Mouse (Mus musculus): Measurements from ENCODE around the gene Anks6.

Anks6 gene

DNA sequence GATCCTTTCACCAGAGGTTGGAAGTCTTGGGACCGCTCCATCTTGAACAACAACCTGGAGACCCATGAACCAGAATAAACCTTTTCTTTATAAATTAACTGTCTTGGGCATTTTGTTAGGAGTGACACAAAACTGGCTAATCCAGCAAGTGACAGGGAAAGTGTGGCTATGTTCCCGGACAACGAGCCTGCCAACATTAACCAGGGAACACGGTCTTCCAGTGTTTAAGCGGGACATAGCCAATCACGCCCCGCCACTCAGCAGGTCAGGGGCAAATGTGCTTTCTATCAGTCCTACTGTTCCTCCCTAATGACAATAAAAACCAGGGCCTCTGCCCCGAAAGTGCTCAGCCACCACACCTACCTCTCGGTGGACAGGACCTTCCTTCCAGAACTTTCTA, 13.4 kb downstream of the Anks6 start:
- DNase-seq: no peak

DNA sequence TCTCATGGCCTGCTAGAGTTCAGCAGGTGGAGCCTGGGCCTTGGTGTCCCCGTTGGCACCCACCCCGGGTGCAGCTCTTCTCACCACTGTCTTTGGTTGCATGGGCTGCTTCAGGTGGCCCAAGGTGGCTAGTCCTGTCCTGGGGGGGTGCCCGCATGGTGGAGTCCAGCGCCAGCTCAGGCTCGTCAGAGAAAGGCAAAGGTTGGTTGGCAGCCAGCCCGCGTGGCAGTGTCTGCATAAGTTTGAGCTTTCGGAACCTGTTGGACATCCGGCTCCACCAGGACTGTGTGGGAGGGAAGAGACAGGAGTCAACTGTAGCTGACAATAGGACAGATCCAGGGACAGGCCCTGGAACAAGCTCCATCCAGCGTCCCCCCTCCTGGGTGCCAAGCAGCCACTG, 17.6 kb downstream of the Anks6 start:
- DNase-seq: no peak

DNA sequence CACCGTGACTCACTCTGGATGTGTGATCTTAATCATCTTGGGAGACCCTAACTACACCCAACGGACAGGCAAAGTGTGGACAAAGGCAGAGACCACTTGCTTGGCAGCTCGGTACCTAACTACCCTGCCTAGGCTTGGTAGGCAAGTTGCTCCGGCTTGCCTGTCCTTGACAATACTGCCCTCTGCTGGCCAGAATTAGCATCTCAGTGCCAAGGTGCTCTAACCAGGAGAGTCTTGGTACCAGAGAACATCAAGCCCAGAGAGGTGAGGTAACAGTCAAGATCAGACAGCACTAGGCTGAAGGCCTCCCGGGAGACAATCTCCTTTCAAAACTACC, 19.9 kb downstream of the Anks6 start:
- peak; percentile 89 to 93 for DNase-seq

DNA sequence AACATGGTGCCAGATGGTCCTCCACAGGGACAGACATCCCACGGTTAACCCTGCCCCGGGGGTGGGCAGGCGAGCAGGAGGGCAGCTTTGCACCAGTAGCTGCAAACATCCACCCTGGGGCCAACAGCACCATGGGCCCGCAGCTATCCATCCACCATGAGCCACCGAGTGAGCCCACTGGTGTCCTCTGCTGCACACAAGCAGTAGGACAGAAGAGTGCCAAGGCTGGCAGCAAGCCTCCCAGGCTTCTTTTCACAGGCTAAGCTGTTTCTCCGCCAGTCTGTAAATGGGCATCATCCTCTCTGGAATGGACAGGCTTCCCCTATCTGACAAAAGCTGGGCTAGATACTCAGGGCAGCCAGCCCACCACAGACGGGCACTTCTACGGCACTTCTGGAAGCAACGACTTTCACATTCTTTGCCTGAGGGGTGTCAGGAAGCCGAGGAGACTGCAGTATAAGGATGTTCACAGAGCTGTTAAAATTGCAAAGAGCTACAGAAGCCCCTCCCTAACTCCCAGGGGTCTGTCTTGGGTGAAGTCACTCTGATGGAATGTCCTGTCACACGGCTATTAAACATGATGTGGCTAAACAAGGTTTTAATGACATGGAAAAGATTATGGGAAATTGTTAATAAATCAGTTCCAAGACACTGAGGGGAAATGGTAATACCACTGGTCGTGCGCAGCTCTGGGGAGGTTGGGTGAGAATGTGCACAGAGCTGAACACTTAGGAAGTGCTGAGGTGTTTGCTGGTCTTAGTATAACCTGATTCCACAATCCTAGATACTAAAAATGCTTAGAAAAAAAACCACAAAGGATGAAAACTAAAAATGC, 20.5 kb downstream of the Anks6 start:
- peak; percentile 53 to 56 for DNase-seq

DNA sequence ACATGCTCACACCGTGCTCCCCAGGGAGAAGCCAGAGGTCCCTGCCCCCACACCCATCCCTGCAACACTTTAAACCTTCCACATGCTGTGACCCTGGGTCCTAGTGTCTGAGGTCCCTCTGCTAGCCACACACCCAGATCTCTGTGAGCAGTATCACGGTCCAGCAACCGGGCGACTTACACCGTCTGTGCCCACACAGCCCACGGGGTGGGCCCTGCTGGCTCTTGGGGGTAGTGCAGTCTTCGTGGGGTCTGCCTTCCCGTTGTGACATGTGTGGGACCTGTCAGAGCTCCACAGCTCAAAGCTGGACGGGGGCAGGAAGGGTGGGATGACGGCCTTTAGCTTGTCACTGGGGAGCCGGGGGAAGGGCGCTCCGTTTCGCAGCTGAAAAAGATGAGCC, 21.7 kb downstream of the Anks6 start:
- DNase-seq: no peak

DNA sequence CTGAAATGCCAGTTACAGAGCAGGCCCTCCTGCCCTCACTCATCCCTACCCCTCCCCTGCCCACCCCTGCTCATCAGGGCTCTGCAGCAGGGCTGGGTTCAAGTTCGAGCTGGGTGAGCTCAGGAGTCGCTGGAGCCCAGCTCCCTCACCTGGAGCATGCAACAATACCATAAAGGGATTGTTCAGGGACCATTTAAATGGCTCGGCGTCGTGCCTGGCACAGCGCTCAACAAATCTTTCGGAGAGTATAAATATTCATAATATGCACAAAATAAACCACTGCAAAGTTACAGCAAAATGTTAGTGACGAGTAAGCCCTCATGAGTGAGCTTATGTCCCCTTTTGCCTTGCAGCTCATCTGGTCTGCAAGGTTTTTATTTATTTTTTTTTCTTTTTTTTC, 25.1 kb downstream of the Anks6 start:
- no peak for DNase-seq

DNA sequence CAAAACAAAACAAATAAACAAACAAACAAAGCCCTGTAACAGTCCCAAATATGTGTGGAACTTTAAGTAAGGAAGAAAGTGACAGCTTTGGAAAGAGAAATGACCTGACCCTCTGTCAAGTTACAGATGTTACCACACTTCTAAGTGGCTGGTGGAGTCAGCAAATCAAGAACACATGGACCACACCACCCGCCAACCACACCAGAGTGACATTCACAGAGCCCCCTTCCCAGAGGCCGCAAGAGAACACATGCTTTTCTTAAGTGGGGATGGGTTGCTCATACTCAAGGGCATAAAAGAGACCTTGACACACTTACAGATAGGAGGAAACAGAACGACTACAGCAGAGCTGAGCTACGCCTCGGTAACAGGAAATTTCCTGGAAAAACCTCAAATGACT, 28.4 kb downstream of the Anks6 start:
- DNase-seq: no peak

DNA sequence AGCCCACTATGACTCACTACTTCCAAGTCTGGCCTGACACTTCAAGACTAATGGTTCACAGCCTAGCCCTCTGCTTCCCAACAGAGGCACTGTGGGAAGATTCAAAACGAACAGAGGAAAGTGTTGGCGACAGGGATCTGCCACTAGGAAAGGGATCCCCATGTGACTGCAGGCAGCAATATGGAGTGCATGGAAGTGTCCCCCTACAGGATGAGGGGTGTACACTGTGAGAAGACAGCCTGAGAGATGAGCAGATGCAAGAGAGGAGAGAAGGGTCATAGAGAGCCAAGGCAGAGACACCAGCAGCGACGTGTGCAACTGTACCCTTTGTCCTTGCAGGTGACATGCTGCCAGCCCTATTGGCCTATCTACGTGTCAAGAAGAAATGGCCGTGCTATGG, 33.3 kb downstream of the Anks6 start:
- DNase-seq: no peak

DNA sequence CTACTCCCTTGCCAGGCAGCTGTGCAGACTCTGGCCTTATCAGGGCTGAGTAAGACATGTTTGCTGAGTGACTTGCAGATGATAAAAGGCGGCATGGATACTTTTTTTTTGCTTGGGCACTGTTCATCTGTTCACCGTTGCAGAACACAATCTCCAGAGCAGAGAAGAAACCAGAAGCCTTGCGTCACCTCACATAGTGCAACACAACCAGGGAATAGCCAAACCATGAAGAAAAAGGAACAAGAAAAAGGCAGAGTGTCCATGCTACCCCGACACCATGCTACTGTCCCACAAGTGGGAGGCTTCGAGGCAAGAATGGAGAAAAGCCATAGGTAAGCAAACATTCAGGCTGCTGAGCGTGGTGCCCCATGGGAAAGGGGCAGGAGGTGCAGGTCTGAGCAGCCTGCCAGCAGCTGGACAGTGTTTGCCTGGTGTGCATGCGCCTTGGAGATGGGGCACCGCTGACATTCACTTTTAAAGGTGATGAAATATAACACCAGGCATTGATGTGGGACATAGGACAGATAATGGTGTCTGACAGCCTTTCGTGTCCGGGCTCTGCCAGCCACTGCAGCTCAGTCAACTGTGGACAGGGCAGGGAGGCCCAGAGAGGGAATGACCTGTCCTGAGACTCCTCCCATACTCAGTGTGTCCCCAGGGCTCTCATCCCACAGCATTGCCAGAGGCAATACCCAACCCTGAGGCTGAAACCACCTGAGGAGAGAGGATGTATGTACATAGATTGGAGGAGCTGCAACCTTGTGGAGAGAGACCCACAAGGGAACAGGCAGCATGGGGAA, 34.2 kb downstream of the Anks6 start:
- DNase-seq: no peak

DNA sequence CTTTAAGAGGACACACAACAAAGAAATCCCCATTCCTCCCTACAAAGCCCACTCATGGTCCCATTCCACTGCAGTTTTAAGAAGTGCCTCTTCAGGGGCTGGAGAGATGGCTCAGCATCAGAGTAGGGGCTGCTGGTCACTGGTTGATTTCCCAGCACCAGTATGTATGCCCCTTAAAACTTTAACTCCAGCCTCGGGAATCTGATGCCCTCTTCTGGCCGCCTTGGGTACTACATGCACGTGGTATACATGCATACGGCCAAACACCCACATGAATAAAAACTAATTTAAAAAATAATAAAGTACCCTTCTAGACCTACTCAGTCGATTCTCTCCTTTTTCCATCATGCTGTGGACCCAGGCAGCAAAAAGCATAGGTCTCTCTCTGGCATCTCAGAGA, 36.7 kb downstream of the Anks6 start:
- DNase-seq: peak; percentile 74 to 82

DNA sequence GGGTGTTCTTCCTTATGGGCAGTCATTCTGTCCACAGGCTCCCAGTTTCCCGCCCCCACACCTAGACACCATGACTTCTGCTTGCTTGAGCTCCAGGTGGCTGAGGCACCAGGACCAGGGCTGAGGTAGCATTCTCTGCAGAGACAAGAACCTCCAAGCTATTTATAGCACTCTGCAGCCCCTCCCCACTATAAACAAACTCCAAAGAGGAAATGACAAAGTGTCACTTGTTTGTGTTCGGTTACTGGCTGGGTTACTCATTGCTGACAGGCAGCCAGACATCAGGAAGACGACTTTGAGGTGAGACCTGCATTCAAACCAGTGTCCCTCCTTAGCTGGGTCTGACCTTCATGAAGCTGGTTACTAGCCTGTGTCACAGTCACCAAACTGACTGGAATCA, 42.1 kb downstream of the Anks6 start:
- no peak for DNase-seq

DNA sequence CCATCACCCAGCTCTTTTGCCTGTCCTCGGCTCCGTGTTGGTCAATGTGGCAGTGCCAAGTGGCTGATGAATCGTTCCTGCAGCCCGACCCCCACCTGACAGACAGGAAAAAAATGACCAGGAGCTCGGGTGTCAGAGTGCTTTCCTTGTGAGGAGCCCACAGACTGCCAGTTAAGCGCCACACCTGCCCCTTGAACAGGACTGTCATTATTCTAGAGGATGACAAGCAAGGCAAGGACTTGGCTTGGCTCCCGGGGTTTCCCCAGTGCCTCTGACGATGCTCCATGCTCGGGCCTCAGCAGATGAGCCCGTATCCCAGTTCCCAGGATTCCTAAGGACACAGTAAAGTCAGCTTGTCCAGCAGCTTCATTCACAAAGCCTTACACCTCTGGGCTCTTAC, 44.8 kb downstream of the Anks6 start:
- DNase-seq: peak; percentile 28 to 44

DNA sequence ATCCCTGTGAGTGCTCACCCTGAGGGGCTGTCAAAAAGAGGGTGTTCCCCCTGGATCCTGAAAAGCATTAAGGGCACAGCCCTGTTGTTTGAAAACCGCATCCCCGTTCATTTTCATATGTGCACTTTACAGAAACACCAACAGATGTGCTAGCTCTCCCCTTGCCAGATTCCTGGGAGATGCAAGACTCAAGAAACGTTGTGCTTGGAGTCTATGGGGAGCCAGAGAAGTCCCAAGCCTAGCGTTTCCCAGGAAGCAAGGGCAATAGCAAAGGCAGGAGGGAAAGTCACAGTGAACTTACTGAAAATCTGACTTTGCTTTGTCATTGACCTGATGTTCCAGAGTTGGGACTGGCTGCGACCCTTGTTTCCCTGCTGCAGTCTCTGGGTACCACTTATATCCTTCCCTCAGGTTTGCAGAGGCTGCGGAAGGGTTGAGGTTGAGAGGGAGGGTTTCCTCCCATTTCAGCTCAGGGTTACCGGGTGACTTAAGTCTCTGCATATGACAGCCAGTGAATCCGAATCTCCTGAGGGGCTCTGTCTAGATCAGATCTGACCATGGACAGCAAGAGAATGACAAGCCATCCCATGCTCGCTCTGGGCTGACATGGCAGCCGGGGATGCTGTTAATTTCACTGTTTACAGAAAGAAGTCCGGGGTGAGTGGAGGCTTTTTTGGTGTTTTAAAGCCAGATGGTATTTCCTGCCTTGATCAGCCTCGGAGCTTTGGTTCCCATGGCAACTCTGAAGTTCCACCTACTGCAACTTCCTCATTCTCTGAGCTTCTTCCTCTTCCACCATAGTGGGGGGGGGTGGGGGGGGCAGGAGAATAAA, 46.6 kb downstream of the Anks6 start:
- no peak for DNase-seq

DNA sequence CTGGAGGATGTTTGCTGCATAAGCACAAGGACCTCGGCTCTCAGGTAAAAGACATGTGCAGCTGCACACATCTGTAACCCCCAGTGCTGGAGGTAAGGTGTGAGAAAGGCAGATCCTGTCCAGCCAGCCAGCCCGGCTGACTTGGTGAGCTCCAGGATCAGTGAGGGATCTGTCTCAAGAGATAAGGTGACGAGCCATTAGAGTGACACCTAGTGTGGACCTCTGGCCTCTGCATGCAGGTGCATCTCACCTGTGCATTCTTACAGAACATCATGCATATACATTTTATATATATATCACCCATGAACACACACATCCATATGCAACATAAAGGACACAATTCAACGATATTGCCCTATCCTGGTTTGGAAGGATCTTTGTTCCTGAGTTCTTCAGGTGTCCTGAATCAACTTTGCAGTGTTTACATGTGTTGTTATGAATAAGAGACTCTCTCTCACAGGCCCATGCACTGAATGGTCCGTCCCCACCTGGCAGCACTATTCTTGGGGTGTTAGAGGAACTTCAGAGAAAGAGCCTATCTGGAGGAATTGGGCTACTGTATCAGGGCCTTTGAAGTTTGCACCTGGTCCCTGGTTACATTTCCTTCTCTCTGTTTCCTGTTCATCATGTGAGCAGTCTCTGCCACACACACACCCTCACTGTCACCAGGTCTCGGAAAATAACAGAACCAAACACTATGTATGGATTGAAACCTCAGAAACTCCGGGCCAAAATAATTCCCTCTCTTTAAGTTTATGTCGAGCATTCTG, 56.4 kb downstream of the Anks6 start:
- DNase-seq: peak in 1 of 2 experiments; percentile 37

DNA sequence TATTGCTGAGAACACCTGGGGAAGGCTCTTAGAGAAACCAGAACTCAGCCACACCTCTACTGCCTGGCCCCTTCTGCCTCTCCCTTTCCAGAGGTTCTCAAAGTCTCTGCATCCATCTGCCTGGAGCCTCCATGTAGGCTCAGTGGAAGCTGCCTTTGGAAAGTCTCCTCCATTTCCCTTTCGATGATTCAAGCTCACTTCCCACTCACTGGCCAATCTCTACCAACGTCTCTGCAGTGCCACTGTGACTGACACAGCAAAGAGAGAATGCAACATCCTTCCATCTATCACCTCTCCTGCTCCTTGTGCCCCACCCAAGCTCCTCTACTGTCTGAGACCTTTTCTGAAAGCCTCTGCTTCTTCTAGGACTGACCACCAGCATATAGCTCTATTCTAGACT, 59.3 kb downstream of the Anks6 start:
- no peak for DNase-seq

DNA sequence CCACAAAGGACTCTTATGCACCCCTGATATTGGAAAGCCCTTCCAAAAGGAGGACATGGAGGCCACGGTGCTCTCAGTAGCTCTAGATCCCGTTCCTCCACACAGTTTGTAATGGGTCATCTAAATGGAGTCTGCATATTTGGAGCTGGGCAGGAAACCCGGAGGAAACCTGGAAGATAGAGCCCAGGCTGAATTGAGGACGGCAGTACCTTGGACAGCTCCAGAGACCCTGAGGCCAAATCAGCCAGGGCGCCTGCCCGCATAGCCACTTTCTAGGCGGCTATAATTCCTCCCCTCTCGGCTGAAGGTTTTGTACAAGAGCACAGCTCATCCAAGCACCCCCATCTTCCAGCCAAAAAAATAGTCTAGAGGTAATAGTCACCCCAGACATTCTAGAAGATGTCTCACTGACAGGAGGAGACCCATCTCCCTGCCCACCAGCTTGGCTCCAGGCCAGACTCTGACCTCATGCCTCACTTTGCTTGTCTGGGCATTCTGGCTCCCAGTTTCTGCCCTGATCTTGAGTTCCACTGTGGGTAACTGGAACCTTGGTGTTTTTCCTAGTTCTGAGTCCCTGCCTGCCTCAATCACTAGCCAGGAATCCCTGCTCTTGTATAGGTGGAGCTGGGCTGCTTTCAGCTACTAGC, 64.3 kb downstream of the Anks6 start:
- DNase-seq: no peak

DNA sequence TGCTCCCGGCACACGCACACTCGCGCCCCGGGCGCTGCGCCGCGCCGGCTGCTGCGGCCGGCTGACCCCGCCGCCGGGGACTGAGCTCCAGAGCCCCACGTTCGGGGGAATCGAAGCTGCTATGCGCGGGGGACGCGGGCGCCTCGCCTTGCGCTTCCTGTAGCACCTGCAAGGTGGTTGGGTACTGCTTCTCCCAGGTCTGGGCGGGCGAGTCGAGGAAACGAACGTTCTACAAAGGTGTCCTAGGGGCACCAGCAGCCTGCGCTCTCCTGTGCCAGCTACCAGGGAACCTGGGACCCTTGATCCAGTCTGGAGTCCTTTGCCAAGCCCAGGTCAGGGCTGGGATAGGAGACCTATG, 65.3 kb downstream of the Anks6 start:
- DNase-seq: no peak

DNA sequence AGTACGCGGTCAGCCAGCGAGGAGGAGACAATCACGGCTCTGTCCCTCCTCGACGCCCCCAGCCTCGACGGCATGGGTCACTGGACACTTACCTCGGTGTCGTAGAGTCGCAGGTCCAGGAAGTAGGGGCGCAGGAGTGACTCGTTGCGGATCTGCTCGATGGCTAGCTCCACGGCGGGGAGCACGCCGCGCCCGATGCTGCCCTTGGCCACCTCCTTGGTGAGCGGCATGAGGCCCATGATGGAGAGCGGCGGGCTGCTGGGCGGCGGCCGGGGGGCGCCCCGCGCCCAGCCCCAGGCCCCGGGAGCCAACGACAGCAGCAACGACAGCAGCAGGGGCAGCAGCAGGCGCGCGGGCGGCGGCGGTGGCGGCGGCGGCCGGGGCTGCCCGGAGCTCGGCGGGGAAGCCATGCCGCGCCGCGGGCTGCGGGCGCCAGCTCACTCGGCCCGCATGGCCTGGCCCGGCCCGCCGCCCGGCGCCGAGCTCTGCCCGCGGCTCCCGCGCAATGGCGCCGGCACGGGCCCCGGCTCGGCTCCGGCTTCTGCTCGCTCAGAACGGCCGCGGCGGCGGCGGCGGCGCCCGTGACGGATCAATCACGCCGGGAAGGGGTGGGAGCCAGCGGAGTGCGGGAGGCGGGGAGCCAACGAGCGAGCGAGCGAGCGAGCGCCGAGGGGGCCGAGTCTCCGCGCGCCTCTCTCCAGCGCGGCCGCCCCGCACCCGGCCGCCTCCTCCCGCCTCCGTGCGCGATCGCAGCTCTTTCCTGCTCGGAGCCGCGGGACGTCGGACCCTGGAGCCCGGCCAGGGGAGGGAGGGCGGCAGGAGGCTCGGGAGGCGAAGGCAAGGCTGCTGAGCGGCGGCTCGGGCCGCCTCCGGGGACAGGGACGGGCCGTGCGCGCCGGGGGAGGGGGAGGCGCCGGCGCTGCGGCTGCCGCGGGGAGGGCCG, 65.9 kb downstream of the Anks6 start, which contains the start of gene Gabbr2:
Gabbr2 (minus strand) TSS at position 858 of the 943 bp plus-strand sequence.
- peak; percentile 79 to 86 for DNase-seq

DNA sequence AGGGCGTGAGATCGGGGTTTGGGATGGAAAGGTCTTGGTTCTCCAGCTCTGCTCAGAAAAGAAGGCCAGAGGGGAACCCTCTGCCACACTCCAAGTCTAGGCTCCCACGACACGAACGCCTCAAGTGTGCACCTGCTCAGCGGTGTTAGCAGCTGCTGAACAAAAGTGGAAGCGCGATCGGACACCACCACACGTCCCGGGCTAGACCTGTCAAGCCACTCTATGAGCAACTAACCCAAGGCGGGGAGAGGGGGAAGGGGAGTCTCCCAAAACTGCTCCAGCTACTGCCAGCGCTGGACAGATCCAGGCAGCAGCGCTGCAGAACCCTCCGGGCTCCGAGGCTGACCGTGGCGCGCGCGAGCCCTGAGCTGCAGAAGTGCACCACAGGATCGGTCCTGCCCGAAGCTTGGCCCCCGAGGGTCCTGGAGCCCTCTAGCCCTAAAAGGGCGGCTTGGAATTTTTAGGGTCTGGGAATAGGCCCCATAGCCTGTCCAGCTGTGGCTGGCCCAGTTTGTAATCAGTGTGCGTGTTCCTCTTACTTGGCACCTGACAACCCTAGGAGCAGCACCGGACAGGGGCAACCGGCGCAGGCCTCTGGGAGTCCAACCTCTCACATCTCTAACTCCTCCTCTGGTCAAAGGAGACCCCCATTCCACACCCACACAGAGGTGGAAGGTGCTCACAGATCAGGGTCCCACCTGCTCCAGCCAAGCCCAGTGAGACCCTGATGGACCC, 66.8 kb downstream of the Anks6 start:
- peak; percentile 50 to 63 for DNase-seq

DNA sequence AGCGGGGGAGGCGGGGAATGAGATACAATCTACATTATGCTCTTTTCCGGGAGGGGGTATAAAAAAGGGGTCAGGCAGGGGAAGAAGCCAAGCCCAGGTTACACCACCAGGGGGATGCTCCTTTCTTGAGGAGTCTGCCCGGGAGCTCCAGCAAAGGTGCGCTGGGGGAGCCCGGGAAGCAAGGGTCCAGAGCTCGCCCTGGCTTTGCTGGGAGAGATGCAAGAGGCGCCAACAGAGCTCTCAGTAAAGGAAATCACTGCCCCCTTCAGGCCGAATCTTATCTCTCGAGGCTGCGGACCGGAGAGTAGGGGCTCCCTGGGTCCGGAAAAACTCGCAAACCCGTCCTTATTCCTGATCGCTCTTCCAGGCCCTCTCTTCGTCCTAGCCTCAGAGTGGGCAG, 67.4 kb downstream of the Anks6 start:
- peak; percentile 85 to 89 for DNase-seq

All from cerebellum, postnatal 36 days (tissue).